Mouse (Mus musculus) intestine, embryonic 14.5 days (tissue): Measurements from ENCODE around the gene Wiz. TPM values are rescaled to one million over a fixed set of nuclear protein-coding genes. Genes with fewer than 3 reads are reported as not detected.
A peak's percentile ranks its signal among the peaks of the same experiment; 100 is the strongest.

Experiments
- ATAC-seq: fragments of 200-750 bp; cut with Nextera tagmentation; replicated peaks from 2 replicates; pipeline ENCODE4 v1.8.0; 2017; ENCODE audit warnings: low read depth, moderate number of reproducible peaks, moderate TSS enrichment, moderate library complexity; ENCODE audit not compliant: low FRiP score, low TSS enrichment
- DNase-seq: peaks from one replicate; pipeline ENCODE4 v3.0.0-alpha.2; 2018; ENCODE audit warnings: low spot score
- H3K27ac ChIP-seq: fragments of 300-500 bp; sonication (generic); 2 replicates; pipeline ENCODE4 v1.5.1; 2014; ENCODE audit warnings: low read depth, mild to moderate bottlenecking, control low read depth
- H3K27me3 ChIP-seq: fragments of 300-500 bp; sonication (generic); replicated peaks from 2 replicates; pipeline ENCODE4 v1.6.1; 2014; ENCODE audit warnings: low read length, control low read depth; ENCODE audit not compliant: control insufficient read depth, insufficient read depth
- H3K36me3 ChIP-seq: fragments of 300-500 bp; sonication (generic); 2 replicates; pipeline ENCODE4 v1.6.1; 2014; ENCODE audit warnings: low read length, control low read depth; ENCODE audit not compliant: control insufficient read depth, insufficient read depth
- H3K4me1 ChIP-seq: fragments of 300-500 bp; sonication (generic); replicated peaks from 2 replicates; pipeline ENCODE4 v1.6.1; 2014; ENCODE audit warnings: low read length, control low read depth, mixed read lengths; ENCODE audit not compliant: control insufficient read depth, insufficient read depth
- H3K4me2 ChIP-seq: fragments of 300-500 bp; sonication (generic); 2 replicates; pipeline ENCODE4 v1.6.1; 2014; ENCODE audit warnings: low read length
- H3K4me3 ChIP-seq: fragments of 300-500 bp; sonication (generic); 2 replicates; pipeline ENCODE4 v1.5.1; 2014; ENCODE audit warnings: low read depth, low read length, control low read depth, mixed read lengths
- H3K9ac ChIP-seq: fragments of 300-500 bp; sonication (generic); 2 replicates; pipeline ENCODE4 v1.6.1; 2014; ENCODE audit warnings: mild to moderate bottlenecking, low read length
- H3K9me3 ChIP-seq: fragments of 300-500 bp; sonication (generic); 2 replicates; pipeline ENCODE4 v1.6.1; 2016; ENCODE audit warnings: low read length, control low read depth; ENCODE audit not compliant: control insufficient read depth
- WGBS: fragments of 180-500 bp; shearing (Covaris S2); extraction: QIAGEN DNeasy Blood & Tissue Kit; methylation state at CpG from one replicate; pipeline ENCODE4 v1.1.7; 2014; 5-methylcytosine and 5-hydroxymethylcytosine counted together
- polyA plus RNA-seq: library from polyadenylated mRNA; unstranded; fragments of >200 nt; fragmentation: Nextera tagmentation; extraction: Ambion mirVana; gene quantifications from 2 replicates; pipeline ENCODE4 v1.2.1, GENCODE M21; 2014

The Wiz gene
- polyA plus RNA-seq, 1 experiment from 2014 or later, result 32.3 TPM

DNA sequence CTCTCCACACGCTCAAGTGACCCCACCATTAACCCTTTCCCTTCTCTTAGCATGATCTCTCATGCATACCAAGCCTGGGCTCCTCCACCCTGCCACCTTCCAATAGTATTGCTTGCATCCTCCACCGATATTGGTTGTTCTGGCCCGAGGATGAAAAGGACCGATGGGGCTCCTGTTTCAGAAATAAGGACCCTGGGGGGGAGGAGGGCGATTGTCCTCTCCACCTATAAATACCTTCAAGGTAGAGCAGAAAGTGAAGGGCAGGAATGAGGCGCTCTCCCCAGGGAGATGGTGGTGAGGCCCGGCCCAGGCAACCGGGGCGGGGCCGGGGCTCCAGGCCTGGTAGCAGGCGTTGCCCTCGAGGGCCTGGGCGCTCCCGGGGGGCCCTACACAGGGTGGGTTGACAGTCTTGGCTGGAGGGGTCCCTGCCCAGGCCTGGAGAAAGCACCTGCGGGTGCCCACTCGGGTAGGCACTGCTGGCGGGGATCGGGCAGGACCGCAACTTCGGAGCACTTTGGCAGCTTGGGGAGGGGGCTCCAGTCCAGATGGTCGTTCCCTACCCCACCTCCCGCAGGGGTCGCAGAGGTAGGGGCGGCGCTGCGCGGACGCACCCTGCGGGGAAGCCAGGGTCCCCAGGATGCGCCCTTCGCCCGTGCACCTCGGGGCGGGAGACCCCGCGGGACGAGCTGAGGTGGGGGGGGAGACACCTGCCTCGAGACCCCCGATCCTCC lies 704 bp downstream of the Wiz start:
- H3K27ac ChIP-seq, result 0 out of 2 replicates have a peak overlapping the region, but pooled peaks have one; percentile 54
- H3K9me3 ChIP-seq, result no peaks in the 10 kb centered on the region
- peak overlapping the region; percentile 72 for H3K4me3 ChIP-seq
- DNase-seq, result no peak
- H3K4me2 ChIP-seq, result peak overlapping the region; percentile 91
- peak; percentile 70 for ATAC-seq
- WGBS, result 1% methylated on average over 36 of the region's 39 CpGs
- H3K4me1 ChIP-seq, result peaks cover 5% of the 10 kb centered on the region; the same call in 1 of the 2 replicates
- peaks cover 32% of the 10 kb centered on the region for H3K27me3 ChIP-seq
- H3K9ac ChIP-seq, result peak overlapping the region; percentile 76
- H3K36me3 ChIP-seq, result peaks cover 15% of the 10 kb centered on the region

DNA sequence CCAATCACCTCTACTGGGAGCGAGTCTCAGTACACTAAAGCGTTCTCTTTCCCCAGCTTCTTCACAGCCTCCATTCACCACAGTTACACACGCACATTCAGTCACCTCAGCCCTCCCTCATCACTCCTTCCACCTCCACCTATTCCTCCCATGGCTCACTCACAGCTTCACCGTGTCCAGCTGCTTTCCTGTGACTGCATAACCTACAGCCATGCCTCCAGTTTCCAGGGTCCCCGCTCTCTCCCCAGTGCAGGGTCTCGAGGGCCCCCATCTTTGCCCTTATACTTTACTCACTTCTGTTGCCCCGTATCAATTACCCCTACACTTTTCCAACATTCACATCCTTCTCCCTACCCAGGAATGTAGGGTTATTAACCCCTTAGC lies 1.3 kb downstream of the Wiz start:
- no peaks in the 10 kb centered on the region for H3K9me3 ChIP-seq
- peaks cover 5% of the 10 kb centered on the region; the same call in 1 of the 2 replicates for H3K4me1 ChIP-seq
- H3K4me3 ChIP-seq, result peak overlapping the region; percentile 72; the same call in 1 of the 2 replicates
- H3K9ac ChIP-seq, result no peak overlapping the region
- 39% methylated on average over 7 of the region's 7 CpGs for WGBS
- H3K4me2 ChIP-seq, result peak overlapping the region; percentile 91
- DNase-seq (no peak), ATAC-seq (no peak)
- peaks cover 20% of the 10 kb centered on the region for H3K36me3 ChIP-seq
- no peak overlapping the region for H3K27ac ChIP-seq
- H3K27me3 ChIP-seq, result peaks cover 27% of the 10 kb centered on the region

DNA sequence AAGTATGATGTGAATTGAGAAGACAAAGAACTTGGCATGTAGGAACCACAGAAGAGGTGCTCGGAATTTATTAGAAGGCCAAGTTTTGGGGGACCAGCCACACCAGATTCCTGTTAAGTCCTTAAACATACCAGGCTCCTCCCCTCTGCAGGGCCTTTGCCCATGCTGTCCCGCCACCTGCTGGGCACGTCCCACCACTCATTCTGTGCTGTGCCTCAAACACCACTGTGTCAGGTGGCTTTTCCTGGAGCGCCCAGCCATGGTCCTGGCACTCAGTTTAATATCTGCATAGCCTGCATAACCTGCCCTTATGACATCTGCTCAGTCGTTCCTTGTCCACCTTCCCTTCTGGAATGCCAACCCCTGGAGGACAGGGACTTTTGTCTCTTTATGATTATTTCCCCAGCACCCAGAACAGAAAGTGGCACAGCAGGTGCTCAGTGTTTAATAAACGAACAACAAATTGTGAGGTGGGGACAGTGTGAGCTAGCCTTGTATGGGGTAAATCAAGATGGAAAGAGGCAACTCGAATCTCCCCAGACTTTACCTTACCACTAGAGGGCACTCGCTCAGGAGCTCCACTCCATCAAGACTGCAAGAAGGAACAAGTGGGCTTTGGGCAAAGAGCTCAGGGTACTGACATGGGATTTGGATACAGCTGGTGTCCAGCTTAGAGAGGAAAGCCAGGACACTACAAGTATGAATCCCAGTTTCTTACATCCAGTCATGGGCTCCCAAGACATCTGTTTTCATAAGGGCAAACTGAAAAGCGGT lies 2.4 kb downstream of the Wiz start:
- WGBS, result 71% methylated on average over 9 of the region's 9 CpGs

DNA sequence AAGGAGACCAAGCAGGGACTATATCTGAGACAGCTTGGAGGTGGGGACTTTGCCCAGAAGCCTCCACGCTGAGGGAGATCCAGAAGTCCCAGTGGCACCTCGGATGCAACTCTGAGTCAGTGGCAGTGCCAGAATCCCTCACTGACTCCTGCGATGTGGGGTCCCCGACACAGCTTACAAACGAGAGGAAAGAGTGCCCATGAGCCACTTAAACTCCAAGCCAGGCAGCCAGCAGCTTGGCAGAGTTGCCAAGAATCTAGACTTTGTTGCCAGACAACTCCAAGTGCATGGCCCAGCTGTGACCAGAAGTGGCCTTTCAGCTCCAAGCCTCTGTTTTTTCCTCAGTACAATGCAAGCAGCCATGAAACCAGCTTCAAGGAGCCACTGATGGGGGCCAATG lies 5.6 kb downstream of the Wiz start:
- no peak overlapping the region for H3K27ac ChIP-seq
- ATAC-seq (no peak), DNase-seq (no peak)
- no peak overlapping the region for H3K9ac ChIP-seq
- WGBS, result 88% methylated on average over 5 of the region's 5 CpGs
- H3K27me3 ChIP-seq, result no peaks in the 10 kb centered on the region
- H3K36me3 ChIP-seq, result peaks cover 20% of the 10 kb centered on the region
- H3K9me3 ChIP-seq, result no peaks in the 10 kb centered on the region
- H3K4me2 ChIP-seq, result no peak overlapping the region
- H3K4me3 ChIP-seq, result no peak overlapping the region
- H3K4me1 ChIP-seq, result no peaks in the 10 kb centered on the region

More for the DNA sequence above, 2.4 kb downstream of the Wiz start:
- Histone ChIP-seq H3K4me1 (no peaks in the 10 kb centered on the region), H3K36me3 (peaks cover 20% of the 10 kb centered on the region), H3K27me3 (peaks cover 15% of the 10 kb centered on the region), H3K4me3 (no peak overlapping the region), H3K9me3 (no peaks in the 10 kb centered on the region), H3K27ac (no peak overlapping the region), H3K9ac (no peak overlapping the region), H3K4me2 (no peak overlapping the region)
- DNase-seq (no peak), ATAC-seq (no peak)

DNA sequence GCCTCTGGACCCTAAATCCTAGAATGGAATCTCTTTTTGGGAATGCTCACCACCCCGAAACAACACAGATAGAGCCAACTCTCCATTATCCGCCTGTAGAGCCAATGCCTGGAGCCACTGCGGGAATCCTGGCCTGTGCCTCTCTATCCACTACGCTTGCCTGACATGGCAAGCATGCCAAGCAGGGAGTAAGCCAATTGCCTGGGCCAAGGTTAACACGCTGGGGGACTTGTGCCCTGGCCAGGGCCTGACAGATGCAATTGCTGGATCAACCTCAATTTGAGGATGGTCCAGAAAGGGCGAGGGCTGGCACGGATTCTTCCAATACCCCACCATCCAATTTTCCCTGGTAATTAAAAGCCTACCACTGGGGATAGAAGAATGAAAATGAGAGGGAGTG lies 6.7 kb downstream of the Wiz start:
- H3K9ac ChIP-seq, result no peak overlapping the region
- no peak overlapping the region for H3K4me3 ChIP-seq
- no peaks in the 10 kb centered on the region for H3K4me1 ChIP-seq
- DNase-seq (no peak), ATAC-seq (no peak)
- H3K36me3 ChIP-seq, result peaks cover 21% of the 10 kb centered on the region
- 92% methylated on average over 7 of the region's 7 CpGs for WGBS
- H3K27me3 ChIP-seq, result no peaks in the 10 kb centered on the region
- no peak overlapping the region for H3K4me2 ChIP-seq
- no peak overlapping the region for H3K27ac ChIP-seq
- no peaks in the 10 kb centered on the region for H3K9me3 ChIP-seq

DNA sequence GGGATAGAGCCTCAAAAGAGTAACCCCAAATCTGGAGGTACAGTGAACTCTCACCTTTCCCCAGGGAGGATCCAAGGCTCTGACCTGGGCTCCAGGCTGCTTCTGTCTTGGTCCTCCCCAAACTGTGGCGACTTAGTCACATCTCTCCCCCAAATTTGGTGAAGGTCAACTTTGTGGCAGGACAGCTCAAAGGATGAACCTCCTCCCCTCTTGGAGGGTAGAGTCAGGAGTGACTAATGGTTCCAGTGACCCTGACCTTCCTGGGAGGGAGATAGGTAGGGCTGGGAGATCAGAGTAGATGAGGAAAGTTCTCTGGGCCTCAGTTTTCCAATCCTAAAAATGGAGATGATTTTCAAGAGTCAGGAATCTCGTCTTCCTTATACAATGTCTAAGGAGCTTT lies 10.5 kb downstream of the Wiz start:
- ATAC-seq (no peak), DNase-seq (no peak)
- no peaks in the 10 kb centered on the region for H3K9me3 ChIP-seq
- no peak overlapping the region for H3K9ac ChIP-seq
- H3K4me3 ChIP-seq, result no peak overlapping the region
- H3K4me2 ChIP-seq, result no peak overlapping the region
- H3K27me3 ChIP-seq, result no peaks in the 10 kb centered on the region
- H3K4me1 ChIP-seq, result no peaks in the 10 kb centered on the region
- WGBS, result 82% methylated on average over 2 of the region's 2 CpGs
- peaks cover 19% of the 10 kb centered on the region for H3K36me3 ChIP-seq
- no peak overlapping the region for H3K27ac ChIP-seq

DNA sequence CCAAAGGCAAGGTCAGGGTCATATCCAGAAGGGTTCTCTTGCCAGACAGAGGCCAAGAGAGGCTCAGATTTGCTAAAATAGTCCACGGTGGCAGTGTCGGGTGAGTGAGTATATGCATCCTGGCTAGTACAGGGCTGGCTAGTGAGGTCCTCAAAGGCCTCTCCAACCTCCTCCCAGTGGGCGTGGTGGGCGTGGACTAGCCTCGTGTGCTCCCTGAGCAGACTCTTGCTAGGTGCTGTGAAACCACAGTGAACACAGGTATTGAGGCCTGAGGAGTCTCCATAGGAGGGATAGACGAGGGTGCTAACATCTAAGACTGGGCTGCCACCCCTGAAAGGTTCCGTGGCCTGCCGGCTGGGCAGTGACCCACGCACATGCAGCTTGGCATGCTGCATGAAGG lies 12.1 kb downstream of the Wiz start:
- H3K4me1 ChIP-seq, result no peaks in the 10 kb centered on the region
- DNase-seq, result no peak
- no peak overlapping the region for H3K9ac ChIP-seq
- peaks cover 12% of the 10 kb centered on the region for H3K36me3 ChIP-seq
- H3K4me3 ChIP-seq, result no peak overlapping the region
- WGBS, result 87% methylated on average over 9 of the region's 9 CpGs
- no peak for ATAC-seq
- H3K4me2 ChIP-seq, result no peak overlapping the region
- no peak overlapping the region for H3K27ac ChIP-seq
- no peaks in the 10 kb centered on the region for H3K9me3 ChIP-seq
- H3K27me3 ChIP-seq, result no peaks in the 10 kb centered on the region

DNA sequence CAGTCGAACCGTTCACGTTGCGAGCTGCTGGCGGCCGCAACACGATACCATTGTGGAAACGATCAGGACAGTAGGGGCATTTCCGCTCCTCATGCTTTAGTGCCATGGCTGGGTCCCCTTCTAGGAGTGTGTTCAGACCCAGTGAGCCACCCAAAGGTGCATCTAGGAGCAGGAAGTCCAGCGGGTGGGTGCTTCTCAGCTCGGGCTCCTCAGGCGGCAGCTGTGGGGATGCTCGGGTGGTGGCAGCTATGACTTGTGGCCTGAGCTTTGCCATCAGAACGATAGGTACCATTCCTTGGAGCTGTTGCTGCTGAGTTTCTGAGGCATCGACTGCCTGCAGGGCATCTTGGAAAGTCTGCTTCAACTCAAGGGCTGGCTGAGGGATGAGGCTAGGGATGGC lies 12.8 kb downstream of the Wiz start:
- Histone ChIP-seq H3K9ac (no peak overlapping the region), H3K4me2 (no peak overlapping the region), H3K27ac (no peak overlapping the region), H3K36me3 (peaks cover 12% of the 10 kb centered on the region), H3K4me3 (no peak overlapping the region), H3K4me1 (no peaks in the 10 kb centered on the region), H3K27me3 (no peaks in the 10 kb centered on the region), H3K9me3 (no peaks in the 10 kb centered on the region)
- 87% methylated on average over 15 of the region's 15 CpGs for WGBS
- ATAC-seq (no peak), DNase-seq (no peak)
